Mouse (Mus musculus) MEL (cell line): Measurements from ENCODE around the gene Spag9. TPM values are rescaled to one million over a fixed set of nuclear protein-coding genes. Genes with fewer than 3 reads are reported as not detected.

Source experiments
- polyA plus RNA-seq, 2 experiments: library from polyadenylated mRNA; stranded (reverse) in 1 of 2; unstranded in 1 of 2; fragments of >175 nt in 1 of 2; fragments of >200 nt in 1 of 2; gene quantifications; 2 replicates each; pipeline versions ENCODE4 v1.2.1 to v1.2.4; 2012; ENCODE audit warnings: low replicate concordance in 2 of 2, low read depth in 1 of 2; ENCODE audit not compliant: insufficient read length in 2 of 2, insufficient read depth in 1 of 2, missing spikeins in 1 of 2
- total RNA-seq: library from RNA; depleted of rRNA; stranded (reverse); fragments of 300-350 nt; gene quantifications from 2 replicates; pipeline ENCODE4 v1.2.3, GENCODE M21; 2012; rRNA removed

The Spag9 gene
- total and polyA plus RNA-seq, 3 experiments: 18.9 to 279 (median 20.6) TPM

Other genes with a start within 250 kb of the Spag9 start
- 102 and 111 TPM in 2 replicates for gene Utp18, start 110.3 kb upstream of the Spag9 start, total RNA-seq
- 10 to 100 TPM in 1 of 2 experiments, not detected in 1; 63.4 TPM for gene Utp18, start 110.3 kb upstream of the Spag9 start, polyA plus RNA-seq
- 43.0 and 45.5 TPM in 2 replicates for gene Mbtd1, start 110.2 kb upstream of the Spag9 start, total RNA-seq
- gene Mbtd1, start 110.2 kb upstream of the Spag9 start, polyA plus RNA-seq: 1,000 to 10,000 TPM in 1 of 2 experiments, 10 to 100 TPM in 1; 51.8 to 3,192 TPM
- 530 and 612 TPM in 2 replicates for gene Nme2, start 39.8 kb upstream of the Spag9 start, total RNA-seq
- 100 to 1,000 TPM in 1 of 2 experiments, not detected in 1; 126 TPM for gene Nme2, start 39.8 kb upstream of the Spag9 start, polyA plus RNA-seq
- 673 and 732 TPM in 2 replicates for gene Gm20390, start 27.8 kb upstream of the Spag9 start, total RNA-seq
- 100 to 1,000 TPM in 1 of 2 experiments, not detected in 1; 760 TPM for gene Gm20390, start 27.8 kb upstream of the Spag9 start, polyA plus RNA-seq
- 210 and 253 TPM in 2 replicates for gene Nme1, start 27.6 kb upstream of the Spag9 start, total RNA-seq
- 100 to 1,000 TPM in 1 of 2 experiments, not detected in 1; 131 TPM for gene Nme1, start 27.6 kb upstream of the Spag9 start, polyA plus RNA-seq
- 2.4 and 3.4 TPM in 2 replicates for gene Tob1, start 215.4 kb downstream of the Spag9 start, total RNA-seq
- gene Tob1, start 215.4 kb downstream of the Spag9 start, polyA plus RNA-seq: 1 to 10 TPM in 1 of 2 experiments, not detected in 1; 7.5 TPM
- not detected in 2 replicates for gene Wfikkn2, start 249.9 kb downstream of the Spag9 start, total RNA-seq
- not detected for gene Wfikkn2, start 249.9 kb downstream of the Spag9 start, polyA plus RNA-seq